Mouse (Mus musculus) forebrain, embryonic 10.5 days (tissue): ENCODE measurements around the gene Krtap19-2. TPM values are rescaled to one million over a fixed set of nuclear protein-coding genes. Genes with fewer than 3 reads are reported as not detected.

Experiments used
- polyA plus RNA-seq: library from polyadenylated mRNA; unstranded; fragments of >200 nt; fragmentation: Nextera tagmentation; extraction: Ambion mirVana; gene quantifications from 2 replicates; pipeline ENCODE4 v1.2.1, GENCODE M21; 2016

The Krtap19-2 gene
- polyA plus RNA-seq, 1 experiment from 2014 or later = not detected

Other genes with a start within 250 kb of the Krtap19-2 start
- not detected in 2 replicates for gene 2310079G19Rik, start 246.6 kb downstream of the Krtap19-2 start, polyA plus RNA-seq
- gene Krtap26-1, start 226.5 kb downstream of the Krtap19-2 start, polyA plus RNA-seq = not detected in 2 replicates
- not detected in 2 replicates for gene Krtap27-1, start 202.6 kb downstream of the Krtap19-2 start, polyA plus RNA-seq
- not detected in 2 replicates for gene 2310061N02Rik, start 166.3 kb downstream of the Krtap19-2 start, polyA plus RNA-seq
- gene Krtap13-1, start 145.4 kb downstream of the Krtap19-2 start, polyA plus RNA-seq = not detected in 2 replicates
- not detected in 2 replicates for gene Krtap13, start 122.6 kb downstream of the Krtap19-2 start, polyA plus RNA-seq
- not detected in 2 replicates for gene 2310034C09Rik, start 115.4 kb downstream of the Krtap19-2 start, polyA plus RNA-seq
- gene 2310057N15Rik, start 100.1 kb downstream of the Krtap19-2 start, polyA plus RNA-seq = not detected in 2 replicates
- gene Gm5965, start 96.4 kb downstream of the Krtap19-2 start, polyA plus RNA-seq = not detected in 2 replicates
- gene Gm20741, start 62.0 kb downstream of the Krtap19-2 start, polyA plus RNA-seq = not detected in 2 replicates
- not detected in 2 replicates for gene Krtap15, start 54.1 kb downstream of the Krtap19-2 start, polyA plus RNA-seq
- not detected in 2 replicates for gene Krtap14, start 48.1 kb downstream of the Krtap19-2 start, polyA plus RNA-seq
- not detected in 2 replicates for gene Krtap19-1, start 4.9 kb downstream of the Krtap19-2 start, polyA plus RNA-seq
- gene Krtap19-3, start 3.8 kb upstream of the Krtap19-2 start, polyA plus RNA-seq = not detected in 2 replicates
- gene Krtap19-4, start 10.8 kb upstream of the Krtap19-2 start, polyA plus RNA-seq = not detected in 2 replicates
- gene Krtap19-5, start 22.2 kb upstream of the Krtap19-2 start, polyA plus RNA-seq = not detected in 2 replicates
- gene Krtap19-9b, start 58.0 kb upstream of the Krtap19-2 start, polyA plus RNA-seq = not detected in 2 replicates
- gene Krtap16-3, start 88.6 kb upstream of the Krtap19-2 start, polyA plus RNA-seq = not detected in 2 replicates
- gene Krtap22-2, start 136.5 kb upstream of the Krtap19-2 start, polyA plus RNA-seq = not detected in 2 replicates
- not detected in 2 replicates for gene Gm10229, start 141.0 kb upstream of the Krtap19-2 start, polyA plus RNA-seq
- not detected in 2 replicates for gene Krtap6-1, start 157.4 kb upstream of the Krtap19-2 start, polyA plus RNA-seq
- gene Gm10228, start 167.2 kb upstream of the Krtap19-2 start, polyA plus RNA-seq = not detected in 2 replicates
- not detected in 2 replicates for gene Krtap6-5, start 173.6 kb upstream of the Krtap19-2 start, polyA plus RNA-seq
- not detected in 2 replicates for gene 1110025L11Rik, start 189.7 kb upstream of the Krtap19-2 start, polyA plus RNA-seq
- gene Krtap6-3, start 209.7 kb upstream of the Krtap19-2 start, polyA plus RNA-seq = not detected in 2 replicates